In genomic region chr1:125488915-125489730, GRCm38 (mm10) we compare ENCODE assay signal across 9 mouse cellular contexts. TPM values are rescaled to one million over a fixed set of nuclear protein-coding genes. Genes with fewer than 3 reads are reported as not detected.
A peak's percentile ranks its signal among the peaks of the same experiment; 100 is the strongest.
DNase-seq lines count a peak whose midpoint lies in the region; ATAC-seq and TF ChIP-seq lines count a peak whose summit lies in the region.
"Had no signal": no experiment of that assay in that cellular context is flagged by ENCODE, and none has a peak within 500 bp of the region (broad histone marks: within the 10 kb centered on the region; RNA-seq: fewer than 3 reads in every experiment).

No protein-coding gene starts in this region.

- 0 out of 2 replicates have a peak overlapping the region, but pooled peaks have one; percentile 23 for H3K27ac ChIP-seq in liver, adult 2 months (replicated peaks; ENCODE audit: insufficient read depth, low read depth, low read length)
- no peak overlapping the region for H3K27ac ChIP-seq in liver, embryonic 12.5 days
- peak overlapping the region; percentile 66 for H3K27ac ChIP-seq in liver, postnatal 0 days (ENCODE audit: low read depth)

- no peak overlapping the region for H3K4me3 ChIP-seq in liver, adult 2 months (ENCODE audit: insufficient read depth, low read depth, low read length)
- H3K4me3 ChIP-seq in liver, embryonic 12.5 days, result no peak overlapping the region
- no peak overlapping the region for H3K4me3 ChIP-seq in liver, postnatal 0 days (ENCODE audit: low read depth, low read length)
- H3K4me3 ChIP-seq: erythroblast, embryonic 14.5 days had no signal

- no peak overlapping the region for H3K4me2 ChIP-seq in liver, embryonic 12.5 days
- H3K4me2 ChIP-seq in liver, postnatal 0 days (ENCODE audit: low read depth, low read length), result peak overlapping the region; percentile 3; the same call in 1 of the 2 replicates

- no peak for ATAC-seq in liver, embryonic 12.5 days
- peak; percentile 91 for ATAC-seq in liver, postnatal 0 days
- ATAC-seq in cerebellum, adult (ENCODE audit: insufficient number of reproducible peaks, low FRiP score, low TSS enrichment), result no peak

- no peak for TF ChIP-seq CTCF in liver, adult 2 months (IDR thresholded peaks at IDR 0.05; ENCODE audit: low read depth, low read length)
- TF ChIP-seq CTCF in liver, postnatal 0 days (IDR thresholded peaks at IDR 0.05; ENCODE audit: low read depth), result no peak

- TF ChIP-seq EP300 in liver, postnatal 0 days (IDR thresholded peaks at IDR 0.05; ENCODE audit: low read depth), result no peak

- no peak overlapping the region for H3K9ac ChIP-seq in liver, adult 2 months (ENCODE audit: low read depth, low read length)
- no peak overlapping the region for H3K9ac ChIP-seq in liver, embryonic 12.5 days
- H3K9ac ChIP-seq in liver, postnatal 0 days (replicated peaks), result no peak overlapping the region

- peak; percentile 61 for DNase-seq in liver, adult 2 months (ENCODE audit: extremely low read depth, low read depth, low spot score)
- peak; percentile 35 for DNase-seq in hindlimb bud, embryonic 11.5 days (ENCODE audit: extremely low spot score, low read depth, low spot score)
- DNase-seq in kidney, adult 8-10 months, result peak; percentile 12 to 39
- no peak for DNase-seq in liver, postnatal 0 days
- DNase-seq in right cerebral cortex, postnatal 10 days (ENCODE audit: low spot score in 2 of 2), result no peak
- DNase-seq: retina, postnatal 1 day had no signal

- H3K27me3 ChIP-seq in liver, adult 2 months (ENCODE audit: control insufficient read depth, insufficient read depth, low read length), result no peaks in the 10 kb centered on the region
- no peaks in the 10 kb centered on the region for H3K27me3 ChIP-seq in liver, embryonic 12.5 days (replicated peaks)
- H3K27me3 ChIP-seq in liver, postnatal 0 days (ENCODE audit: insufficient read depth, low read length), result no peaks in the 10 kb centered on the region

- no peak for TF ChIP-seq POLR2A in liver, adult 2 months (IDR thresholded peaks at IDR 0.05; ENCODE audit: extremely low read depth, insufficient read depth, low read length)

- no peaks in the 10 kb centered on the region for H3K79me2 ChIP-seq in liver, adult 2 months (ENCODE audit: control insufficient read depth, insufficient read depth, low read length)

- 40% methylated on average over 5 of the region's 5 CpGs for WGBS in liver, adult 2 months
- 52% methylated on average over 5 of the region's 5 CpGs for WGBS in liver, embryonic 12.5 days (ENCODE audit: insufficient replicate concordance)
- 47% methylated on average over 5 of the region's 5 CpGs for WGBS in liver, postnatal 0 days (ENCODE audit: insufficient replicate concordance)

- H3K9me3 ChIP-seq in liver, embryonic 12.5 days (replicated peaks), result no peaks in the 10 kb centered on the region
- H3K9me3 ChIP-seq in liver, postnatal 0 days (ENCODE audit: low read length), result no peaks in the 10 kb centered on the region

- H3K4me1 ChIP-seq in liver, adult 2 months (ENCODE audit: control insufficient read depth, insufficient read depth, low read length), result peaks cover 5% of the 10 kb centered on the region; the same call in 1 of the 2 replicates
- H3K4me1 ChIP-seq in liver, embryonic 12.5 days, result no peaks in the 10 kb centered on the region
- 0 out of 2 replicates have a peak, but pooled peaks cover 2% of the 10 kb centered on the region for H3K4me1 ChIP-seq in liver, postnatal 0 days (ENCODE audit: insufficient read depth)

- no peaks in the 10 kb centered on the region for H3K36me3 ChIP-seq in liver, adult 2 months (ENCODE audit: control insufficient read depth, insufficient read depth, low read length)
- no peaks in the 10 kb centered on the region for H3K36me3 ChIP-seq in liver, embryonic 12.5 days
- H3K36me3 ChIP-seq in liver, postnatal 0 days (replicated peaks; ENCODE audit: insufficient read depth, low read length), result no peaks in the 10 kb centered on the region

RNA-seq across cellular contexts. Expression of gene Actr3, which starts 53.6 kb away (rescaled TPM):
- total RNA-seq in liver, adult 2 months (2014; rRNA removed), result 77.0 and 84.1 TPM in 2 replicates
- 15.5 and 16.0 TPM in 2 replicates for polyA plus RNA-seq in liver, adult 2 months (2012; rRNA removed)
- 169 and 177 TPM in 2 replicates for polyA plus RNA-seq in liver, embryonic 12.5 days (2016; fragmentation: Nextera tagmentation; extraction: Ambion mirVana)
- polyA plus RNA-seq in liver, postnatal 0 days (2015; fragmentation: Nextera tagmentation; extraction: Ambion mirVana), result 116 and 129 TPM in 2 replicates

Comparison
In these comparisons a context has a peak if more than half of its experiments do, and no peak if none do; other contexts are left out.
1. DNase-seq: peak in liver, adult 2 months (single experiment), hindlimb bud, embryonic 11.5 days (single experiment) and kidney, adult 8-10 months (2 of 2); none in liver, postnatal 0 days (single experiment) and right cerebral cortex, postnatal 10 days (0 of 2).